Mouse (Mus musculus): Measurements from ENCODE around the gene Tbx18. TPM values are rescaled to one million over a fixed set of nuclear protein-coding genes. Genes with fewer than 3 reads are reported as not detected.

Tbx18 gene
- polyA plus RNA-seq, 1 experiment from 2014 or later = 0.03 TPM

GRCm38 (mm10) chr9:87708151-87708550 is 22.9 kb downstream of the Tbx18 start:
- Histone ChIP-seq H3K36me3 (replicated peaks) (no peaks in the 10 kb centered on the region), H3K9ac (no peak overlapping the region), H3K4me2 (no peak overlapping the region), H3K4me3 (replicated peaks) (no peak overlapping the region), H3K27ac (replicated peaks) (no peak overlapping the region), H3K9me3 (replicated peaks) (no peaks in the 10 kb centered on the region), H3K4me1 (replicated peaks) (no peaks in the 10 kb centered on the region), H3K27me3 (no peaks in the 10 kb centered on the region)
- no peak for ATAC-seq (ENCODE audit: insufficient read depth)

- H3K4me3 ChIP-seq (replicated peaks) = no peak overlapping the region
- ATAC-seq (ENCODE audit: insufficient read depth) = no peak
Measured at GRCm38 (mm10) chr9:87702267-87702666, 28.8 kb downstream of the Tbx18 start.

GRCm38 (mm10) chr9:87686981-87687380 is 44.1 kb downstream of the Tbx18 start:
- Histone ChIP-seq H3K4me2 (no peak overlapping the region), H3K27me3 (no peaks in the 10 kb centered on the region), H3K9me3 (replicated peaks) (no peaks in the 10 kb centered on the region), H3K27ac (replicated peaks) (no peak overlapping the region), H3K36me3 (replicated peaks) (no peaks in the 10 kb centered on the region), H3K9ac (no peak overlapping the region), H3K4me3 (replicated peaks) (no peak overlapping the region), H3K4me1 (replicated peaks) (no peaks in the 10 kb centered on the region)
- 67% methylated on average over 9 of the region's 9 CpGs for WGBS (ENCODE audit: insufficient replicate concordance)
- ATAC-seq (ENCODE audit: insufficient read depth) = no peak

More at GRCm38 (mm10) chr9:87702267-87702666, 28.8 kb downstream of the Tbx18 start:
- Histone ChIP-seq H3K27ac (replicated peaks) (no peak overlapping the region), H3K9me3 (replicated peaks) (no peaks in the 10 kb centered on the region), H3K9ac (no peak overlapping the region), H3K4me1 (replicated peaks) (no peaks in the 10 kb centered on the region), H3K27me3 (no peaks in the 10 kb centered on the region), H3K4me2 (no peak overlapping the region), H3K36me3 (replicated peaks) (no peaks in the 10 kb centered on the region)
- 68% methylated on average over 2 of the region's 2 CpGs for WGBS (ENCODE audit: insufficient replicate concordance)

GRCm38 (mm10) chr9:87682247-87682646 is 48.8 kb downstream of the Tbx18 start:
- no peak for ATAC-seq (ENCODE audit: insufficient read depth)
- Histone ChIP-seq H3K4me1 (replicated peaks) (no peaks in the 10 kb centered on the region), H3K27me3 (no peaks in the 10 kb centered on the region), H3K9me3 (replicated peaks) (no peaks in the 10 kb centered on the region), H3K36me3 (replicated peaks) (no peaks in the 10 kb centered on the region), H3K4me2 (no peak overlapping the region), H3K9ac (no peak overlapping the region), H3K27ac (replicated peaks) (no peak overlapping the region), H3K4me3 (replicated peaks) (no peak overlapping the region)
- WGBS (ENCODE audit: insufficient replicate concordance) = 62% methylated on average over 11 of the region's 11 CpGs

Data from liver, embryonic 15.5 days (tissue).